Comparison of ENCODE assay signal across 8 mouse cellular contexts in the genomic region with DNA sequence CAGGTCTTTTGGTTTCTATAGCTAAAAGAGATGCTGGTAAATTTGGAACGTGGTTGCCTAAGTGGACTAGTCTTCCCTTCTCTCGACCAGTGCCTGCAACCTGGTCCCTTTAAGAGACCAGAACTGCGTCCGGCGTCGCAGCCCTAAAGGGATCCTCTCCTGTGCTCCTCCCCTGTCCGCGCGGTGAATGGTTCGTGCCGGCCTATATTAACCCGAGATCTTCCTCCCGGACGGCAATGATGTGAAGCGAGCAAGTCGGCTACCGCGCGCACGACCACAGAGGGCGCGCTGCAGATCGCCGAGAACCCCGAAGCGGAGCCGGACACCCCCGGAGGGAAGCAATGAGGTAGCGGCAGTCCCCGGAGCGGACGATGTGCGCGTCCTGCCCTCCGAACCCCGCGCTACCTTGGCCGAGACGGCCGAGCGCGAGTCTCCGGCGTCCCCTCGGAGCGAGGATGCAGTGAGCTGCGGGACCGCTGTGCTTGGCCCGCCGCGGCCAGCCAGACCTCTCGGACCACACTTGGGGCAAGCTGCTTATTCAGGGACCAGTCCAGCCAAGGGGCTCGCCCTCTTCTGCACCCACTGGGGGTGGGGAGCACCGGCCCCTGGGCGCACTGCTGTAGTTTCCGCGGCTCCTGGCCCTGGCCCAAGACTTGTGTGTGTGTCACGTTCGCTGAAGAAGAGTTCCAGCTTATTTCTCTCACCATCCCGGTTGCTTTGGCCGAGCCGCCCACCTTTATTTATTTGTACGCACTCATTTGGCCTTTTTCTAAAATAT. TPM values are rescaled to one million over a fixed set of nuclear protein-coding genes. Genes with fewer than 3 reads are reported as not detected.
DNase-seq lines count a peak whose midpoint lies in the region; ATAC-seq lines count a peak whose summit lies in the region.

Fam43a (plus strand) TSS at position 233 of the 778 bp plus-strand sequence.

- ATAC-seq in megakaryocyte-erythroid progenitor cell, adult 5-6 weeks (replicated peaks; ENCODE audit: low FRiP score, low TSS enrichment, poor library complexity, severe bottlenecking), result peak; percentile 76

- intact Hi-C loops in left cerebral cortex, postnatal 14 days (cut with DNase I), result loop anchor here (10.0 kb wide), 1 partner anchor 185 kb away; no protein-coding TSS in a partner anchor

- peak; percentile 96 for DNase-seq in ZHBTc4 (ENCODE audit: low read depth, low spot score)
- peak; percentile 73 to 85 for DNase-seq in cerebellum, postnatal 4 days (ENCODE audit: low spot score in 2 of 2)
- DNase-seq in gastrocnemius, postnatal 10 days, result peak; percentile 84
- peak; percentile 83 for DNase-seq in induced T-regulatory cell, adult 2 months (ENCODE audit: low read depth)
- DNase-seq in left cerebral cortex, postnatal 14 days (ENCODE audit: low spot score in 2 of 2), result peak; percentile 64 to 76
- DNase-seq in right cerebral cortex, postnatal 14 days, result peak; percentile 74
- peak; percentile 74 for DNase-seq in urinary bladder, postnatal 25 days (ENCODE audit: low spot score)

RNA-seq across cellular contexts. Expression of gene Fam43a, which starts in this region (rescaled TPM):
- 10 to 100 TPM; 20.5 to 25.0 TPM for total RNA-seq in gastrocnemius, postnatal 10 days (2021)
- 10 to 100 TPM; 14.6 to 15.4 TPM for total RNA-seq in left cerebral cortex, postnatal 14 days (2021)
- total RNA-seq in megakaryocyte-erythroid progenitor cell, adult 5-6 weeks (2014; fragmentation: Nextera tagmentation), result 0.82 and 2.4 TPM in 2 replicates
- total RNA-seq in megakaryocyte-erythroid progenitor cell, adult 5-6 weeks (2017), result 0.75 and 2.4 TPM in 2 replicates

Comparison
In these comparisons a context has a peak if more than half of its experiments do, and no peak if none do; other contexts are left out.
1. Peak in every context shown above with its lines: DNase-seq and ATAC-seq.
2. RNA of gene Fam43a (total RNA-seq): 20.5 to 25.0 TPM in gastrocnemius, postnatal 10 days and 14.6 to 15.4 TPM in left cerebral cortex, postnatal 14 days; 0.75 to 2.4 TPM in megakaryocyte-erythroid progenitor cell, adult 5-6 weeks; every median in the first group is over 4 times any median in the second.